ENCODE assay signal across 16 mouse cellular contexts in genomic region chr11:61464071-61464470, GRCm38 (mm10). TPM values are rescaled to one million over a fixed set of nuclear protein-coding genes. Genes with fewer than 3 reads are reported as not detected.
"Had no signal": no experiment of that assay in that cellular context is flagged by ENCODE, and none has a peak within 500 bp of the region (broad histone marks: within the 10 kb centered on the region; RNA-seq: fewer than 3 reads in every experiment).

No protein-coding gene starts in this region.

- H3K36me3 ChIP-seq: midbrain, embryonic 15.5 days; neural tube, embryonic 12.5 days had no signal

- H3K4me1 ChIP-seq: midbrain, embryonic 15.5 days; neural tube, embryonic 12.5 days had no signal

- ATAC-seq: midbrain, embryonic 15.5 days had no signal

- H3K27me3 ChIP-seq: midbrain, embryonic 15.5 days; neural tube, embryonic 12.5 days had no signal

- H3K4me3 ChIP-seq: layer of hippocampus, adult 2 months; midbrain, embryonic 15.5 days; neural tube, embryonic 12.5 days had no signal

- H3K9me3 ChIP-seq: midbrain, embryonic 15.5 days; neural tube, embryonic 12.5 days had no signal

- DNase-seq: kidney, adult 11 months; kidney, adult 9 months; kidney, postnatal 10 days; kidney, postnatal 4 days; lung, adult 18-20 months; retina, postnatal 1 day; right cerebral cortex, postnatal 4 days; spleen, adult 18-20 months; thymus, adult 2 months; thymus, postnatal 25 days had no signal

- H3K4me2 ChIP-seq: hindbrain, embryonic 14.5 days; midbrain, embryonic 15.5 days; neural tube, embryonic 12.5 days had no signal

- H3K9ac ChIP-seq: hindbrain, embryonic 14.5 days; liver, embryonic 14.5 days; midbrain, embryonic 15.5 days; neural tube, embryonic 12.5 days had no signal

- H3K27ac ChIP-seq: hindbrain, embryonic 14.5 days; layer of hippocampus, adult 2 months; liver, embryonic 14.5 days; midbrain, embryonic 15.5 days; neural tube, embryonic 12.5 days had no signal

RNA-seq across cellular contexts. Expression of gene Rnf112, which starts 10.1 kb away (rescaled TPM):
- polyA plus RNA-seq: liver, adult 2 months had no signal
